Mouse (Mus musculus) cerebellum, adult (tissue): ENCODE data around the gene Vsnl1.

Experiments used
- ATAC-seq: cut with Nextera tagmentation; 2 replicates; pipeline ENCODE4 v1.9.2; 2017; ENCODE audit warnings: mild to moderate bottlenecking, moderate library complexity, mixed read lengths; ENCODE audit not compliant: insufficient number of reproducible peaks, low FRiP score, low TSS enrichment

Gene Vsnl1

GRCm38 (mm10) chr12:11436497-11437265 lies at the start of gene Vsnl1:
Gene Vsnl1, minus strand, starts transcription at chr12:11436613.
- peak; percentile 80 for ATAC-seq

GRCm38 (mm10) chr12:11456632-11457031 lies 20.2 kb upstream of the Vsnl1 start:
- ATAC-seq = no peak

- ATAC-seq = peak; percentile 57; the same call in 1 of the 2 replicates
Observed at GRCm38 (mm10) chr12:11456213-11456612, 19.8 kb upstream of the Vsnl1 start.

GRCm38 (mm10) chr12:11455549-11456194 lies 19.3 kb upstream of the Vsnl1 start, which contains the start of gene Rad51ap2:
Gene Rad51ap2, plus strand, starts transcription at chr12:11456079.
- peak; percentile 99 for ATAC-seq

GRCm38 (mm10) chr12:11454146-11454545 lies 17.7 kb upstream of the Vsnl1 start:
- ATAC-seq = no peak

- ATAC-seq = no peak
Observed at GRCm38 (mm10) chr12:11437907-11438447, 1.6 kb upstream of the Vsnl1 start.

GRCm38 (mm10) chr12:11437266-11437906 lies 973 bp upstream of the Vsnl1 start:
- peak; percentile 63 for ATAC-seq

- ATAC-seq = no peak
Observed at GRCm38 (mm10) chr12:11436023-11436350, 426 bp downstream of the Vsnl1 start.

- ATAC-seq = no peak
Observed at GRCm38 (mm10) chr12:11435246-11436022, 979 bp downstream of the Vsnl1 start.

- ATAC-seq = no peak
Observed at GRCm38 (mm10) chr12:11434446-11434845, 2.0 kb downstream of the Vsnl1 start.

GRCm38 (mm10) chr12:11433716-11434115 lies 2.7 kb downstream of the Vsnl1 start:
- ATAC-seq = no peak

GRCm38 (mm10) chr12:11433126-11433525 lies 3.3 kb downstream of the Vsnl1 start:
- no peak for ATAC-seq

GRCm38 (mm10) chr12:11427396-11427795 lies 9.0 kb downstream of the Vsnl1 start:
- ATAC-seq = no peak

- peak; percentile 52; the same call in 1 of the 2 replicates for ATAC-seq
Observed at GRCm38 (mm10) chr12:11418112-11418511, 18.3 kb downstream of the Vsnl1 start.

- 0 out of 2 replicates have a peak, but pooled peaks have one; percentile 52 for ATAC-seq
Observed at GRCm38 (mm10) chr12:11407679-11408078, 28.7 kb downstream of the Vsnl1 start.

GRCm38 (mm10) chr12:11398791-11399190 lies 37.6 kb downstream of the Vsnl1 start:
- peak; percentile 83 for ATAC-seq

GRCm38 (mm10) chr12:11397029-11397428 lies 39.4 kb downstream of the Vsnl1 start:
- ATAC-seq = no peak

GRCm38 (mm10) chr12:11395470-11395869 lies 40.9 kb downstream of the Vsnl1 start:
- peak; percentile 75 for ATAC-seq

- ATAC-seq = no peak
Observed at GRCm38 (mm10) chr12:11392525-11392924, 43.9 kb downstream of the Vsnl1 start.
